Mouse (Mus musculus) liver, embryonic 11.5 days (tissue): ENCODE results near the gene Rgs9. TPM values are rescaled to one million over a fixed set of nuclear protein-coding genes. Genes with fewer than 3 reads are reported as not detected.

Source experiments
- ATAC-seq: fragments of 200-750 bp; cut with Nextera tagmentation; replicated peaks from 2 replicates; pipeline ENCODE4 v1.8.0; 2017; ENCODE audit warnings: moderate number of reproducible peaks, mild to moderate bottlenecking, moderate TSS enrichment, moderate library complexity; ENCODE audit not compliant: low FRiP score
- DNase-seq: peaks from one replicate; pipeline ENCODE4 v3.0.0-alpha.2; 2017; ENCODE audit warnings: low spot score
- H3K27ac ChIP-seq: fragments of 300-500 bp; sonication (generic); 2 replicates; pipeline ENCODE4 v1.5.1; 2014; ENCODE audit warnings: mild to moderate bottlenecking, low read depth, low read length, control low read depth
- H3K27me3 ChIP-seq: fragments of 300-500 bp; sonication (generic); replicated peaks from 2 replicates; pipeline ENCODE4 v1.6.1; 2014; ENCODE audit warnings: low read length, mixed read lengths; ENCODE audit not compliant: control insufficient read depth, insufficient read depth
- H3K36me3 ChIP-seq: fragments of 300-500 bp; sonication (generic); 2 replicates; pipeline ENCODE4 v1.6.1; 2014; ENCODE audit warnings: mild to moderate bottlenecking, low read length, moderate library complexity, mixed read lengths; ENCODE audit not compliant: control insufficient read depth, insufficient read depth
- H3K4me1 ChIP-seq: fragments of 300-500 bp; sonication (generic); replicated peaks from 2 replicates; pipeline ENCODE4 v1.6.1; 2014; ENCODE audit warnings: low read length, mixed read lengths; ENCODE audit not compliant: control insufficient read depth, insufficient read depth
- H3K4me2 ChIP-seq: fragments of 300-500 bp; sonication (generic); 2 replicates; pipeline ENCODE4 v1.6.1; 2014; ENCODE audit warnings: mild to moderate bottlenecking, control low read depth, moderate library complexity
- H3K4me3 ChIP-seq: fragments of 300-500 bp; sonication (generic); 2 replicates; pipeline ENCODE4 v1.5.1; 2014; ENCODE audit warnings: low read depth, low read length, control low read depth
- H3K9ac ChIP-seq: fragments of 300-500 bp; sonication (generic); 2 replicates; pipeline ENCODE4 v1.6.1; 2014; ENCODE audit warnings: low read depth, low read length, control low read depth
- H3K9me3 ChIP-seq: fragments of 300-500 bp; sonication (generic); 2 replicates; pipeline ENCODE4 v1.6.1; 2016; ENCODE audit warnings: low read length, inconsistent platforms, mixed read lengths; ENCODE audit not compliant: control insufficient read depth
- WGBS: fragments of 180-500 bp; shearing (Covaris S2); extraction: QIAGEN DNeasy Blood & Tissue Kit; methylation state at CpG from one replicate; pipeline ENCODE4 v1.1.7; 2014; 5-methylcytosine and 5-hydroxymethylcytosine counted together
- polyA plus RNA-seq: library from polyadenylated mRNA; unstranded; fragments of >200 nt; fragmentation: Nextera tagmentation; extraction: Ambion mirVana; gene quantifications from 2 replicates; pipeline ENCODE4 v1.2.1, GENCODE M21; 2014

Rgs9 gene
- polyA plus RNA-seq, 1 experiment from 2014 or later, result 0.25 TPM

DNA sequence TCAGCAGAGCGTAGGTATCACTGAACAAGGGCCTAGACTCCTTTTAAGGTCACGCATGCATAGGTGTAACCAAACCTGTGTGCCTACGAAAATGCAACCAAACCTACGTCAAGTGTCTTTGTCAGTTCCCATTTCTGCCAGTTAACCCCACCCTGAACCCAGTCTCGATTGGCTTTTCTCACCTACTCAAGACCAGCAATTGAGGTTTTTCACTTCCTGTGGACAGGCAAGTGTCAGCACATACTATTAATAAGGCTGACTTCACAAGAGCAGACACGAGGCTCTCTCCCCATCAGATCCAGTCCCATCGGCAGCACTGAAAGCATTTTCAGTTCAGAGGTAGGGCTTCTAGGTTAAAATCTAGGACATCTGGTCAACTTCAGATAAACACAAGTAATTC, 37.4 kb downstream of the Rgs9 start:
- H3K4me2 ChIP-seq, result no peak overlapping the region
- no peak overlapping the region for H3K27ac ChIP-seq
- H3K27me3 ChIP-seq, result no peaks in the 10 kb centered on the region
- no peak for DNase-seq
- H3K4me1 ChIP-seq, result no peaks in the 10 kb centered on the region
- ATAC-seq, result no peak
- H3K36me3 ChIP-seq, result no peaks in the 10 kb centered on the region
- no peaks in the 10 kb centered on the region for H3K9me3 ChIP-seq
- 70% methylated on average over 7 of the region's 7 CpGs for WGBS
- H3K4me3 ChIP-seq, result no peak overlapping the region
- no peak overlapping the region for H3K9ac ChIP-seq

GRCm38 (mm10) chr11:109258941-109259910, 38.7 kb downstream of the Rgs9 start:
- no peaks in the 10 kb centered on the region for H3K4me1 ChIP-seq
- ATAC-seq, result no peak
- no peak for DNase-seq
- no peaks in the 10 kb centered on the region for H3K36me3 ChIP-seq
- H3K9ac ChIP-seq, result no peak overlapping the region
- no peak overlapping the region for H3K4me2 ChIP-seq
- H3K4me3 ChIP-seq, result no peak overlapping the region
- WGBS, result 85% methylated on average over 32 of the region's 32 CpGs
- H3K27ac ChIP-seq, result no peak overlapping the region
- H3K9me3 ChIP-seq, result no peaks in the 10 kb centered on the region
- H3K27me3 ChIP-seq, result no peaks in the 10 kb centered on the region

- Histone ChIP-seq H3K4me1 (no peaks in the 10 kb centered on the region), H3K27me3 (no peaks in the 10 kb centered on the region), H3K27ac (no peak overlapping the region), H3K4me3 (no peak overlapping the region), H3K36me3 (no peaks in the 10 kb centered on the region), H3K9me3 (no peaks in the 10 kb centered on the region), H3K9ac (no peak overlapping the region), H3K4me2 (no peak overlapping the region)
- 91% methylated on average over 2 of the region's 2 CpGs for WGBS
- DNase-seq (no peak), ATAC-seq (no peak)
Observed at GRCm38 (mm10) chr11:109257824-109258223, 40.1 kb downstream of the Rgs9 start.

GRCm38 (mm10) chr11:109255022-109255421, 42.9 kb downstream of the Rgs9 start:
- ATAC-seq, result no peak

GRCm38 (mm10) chr11:109252483-109252882, 45.4 kb downstream of the Rgs9 start:
- ATAC-seq (no peak), DNase-seq (no peak)
- no peak overlapping the region for H3K4me2 ChIP-seq
- WGBS, result 53% methylated on average over 5 of the region's 5 CpGs
- H3K4me3 ChIP-seq, result no peak overlapping the region
- H3K36me3 ChIP-seq, result no peaks in the 10 kb centered on the region
- H3K27me3 ChIP-seq, result no peaks in the 10 kb centered on the region
- H3K9me3 ChIP-seq, result no peaks in the 10 kb centered on the region
- no peak overlapping the region for H3K9ac ChIP-seq
- no peaks in the 10 kb centered on the region for H3K4me1 ChIP-seq
- no peak overlapping the region for H3K27ac ChIP-seq

More at GRCm38 (mm10) chr11:109255022-109255421, 42.9 kb downstream of the Rgs9 start:
- Histone ChIP-seq H3K4me1 (no peaks in the 10 kb centered on the region), H3K9ac (no peak overlapping the region), H3K36me3 (no peaks in the 10 kb centered on the region), H3K27me3 (no peaks in the 10 kb centered on the region), H3K9me3 (no peaks in the 10 kb centered on the region), H3K27ac (no peak overlapping the region), H3K4me3 (no peak overlapping the region), H3K4me2 (no peak overlapping the region)
- no peak for DNase-seq
- 52% methylated on average over 4 of the region's 4 CpGs for WGBS

- Histone ChIP-seq H3K9me3 (no peaks in the 10 kb centered on the region), H3K4me1 (no peaks in the 10 kb centered on the region), H3K36me3 (no peaks in the 10 kb centered on the region), H3K4me3 (no peak overlapping the region), H3K27ac (no peak overlapping the region), H3K27me3 (no peaks in the 10 kb centered on the region), H3K4me2 (no peak overlapping the region), H3K9ac (no peak overlapping the region)
- WGBS, result 86% methylated on average over 4 of the region's 4 CpGs
- ATAC-seq (no peak), DNase-seq (no peak)
Observed at GRCm38 (mm10) chr11:109250566-109250965, 47.4 kb downstream of the Rgs9 start.

DNA sequence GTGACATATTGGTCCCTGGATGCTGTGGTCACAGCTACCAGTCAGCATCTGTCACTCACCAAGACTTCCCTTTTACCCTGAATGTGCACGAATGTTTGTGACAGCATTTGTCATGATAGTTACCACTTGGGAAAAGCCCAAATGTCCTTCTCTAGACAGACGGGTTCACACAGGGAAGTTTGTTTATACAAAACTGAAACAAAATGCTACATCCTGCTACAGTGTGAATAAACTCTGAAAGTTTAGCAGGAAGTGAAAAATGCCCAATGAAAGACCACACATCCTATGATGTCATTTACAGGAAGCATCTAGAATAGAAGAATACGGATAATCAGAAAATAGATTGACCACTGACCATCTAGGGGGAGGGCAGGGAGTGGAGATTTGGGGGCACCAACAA, 51.0 kb downstream of the Rgs9 start:
- Histone ChIP-seq H3K9me3 (no peaks in the 10 kb centered on the region), H3K4me1 (0 out of 2 replicates have a peak, but pooled peaks cover 3% of the 10 kb centered on the region), H3K9ac (no peak overlapping the region), H3K36me3 (no peaks in the 10 kb centered on the region), H3K4me3 (no peak overlapping the region), H3K27me3 (peaks cover 4% of the 10 kb centered on the region; the same call in 1 of the 2 replicates), H3K27ac (no peak overlapping the region), H3K4me2 (no peak overlapping the region)
- DNase-seq, result no peak
- 46% methylated on average over 3 of the region's 3 CpGs for WGBS
- ATAC-seq, result no peak

GRCm38 (mm10) chr11:109244635-109245360, 53.1 kb downstream of the Rgs9 start:
- peak; percentile 43 for DNase-seq
- 0 out of 2 replicates have a peak, but pooled peaks cover 3% of the 10 kb centered on the region for H3K4me1 ChIP-seq
- H3K4me2 ChIP-seq, result no peak overlapping the region
- ATAC-seq, result peak; percentile 51; the same call in 1 of the 2 replicates
- no peaks in the 10 kb centered on the region for H3K36me3 ChIP-seq
- H3K27ac ChIP-seq, result no peak overlapping the region
- peaks cover 4% of the 10 kb centered on the region; the same call in 1 of the 2 replicates for H3K27me3 ChIP-seq
- H3K4me3 ChIP-seq, result no peak overlapping the region
- no peaks in the 10 kb centered on the region for H3K9me3 ChIP-seq
- WGBS, result 26% methylated on average over 23 of the region's 23 CpGs
- H3K9ac ChIP-seq, result no peak overlapping the region
